Mouse (Mus musculus) limb, embryonic 12.5 days (tissue): ENCODE measurements around the gene Mup18. TPM values are rescaled to one million over a fixed set of nuclear protein-coding genes. Genes with fewer than 3 reads are reported as not detected.
"Not testable (repeated sequence)": the region's sequence is repeated elsewhere in the genome, so short reads cannot be mapped to it uniquely, and the experiment has no call there.

Experiments
- ATAC-seq: fragments of 200-750 bp; cut with Nextera tagmentation; 2 replicates; pipeline ENCODE4 v1.8.0; 2017; ENCODE audit warnings: low read depth, moderate TSS enrichment; ENCODE audit not compliant: insufficient number of reproducible peaks, insufficient read depth, low FRiP score, low TSS enrichment
- H3K27ac ChIP-seq: fragments of 300-500 bp; sonication (generic); 2 replicates; pipeline ENCODE4 v1.5.1; 2016; ENCODE audit warnings: mild to moderate bottlenecking, moderate library complexity
- H3K27me3 ChIP-seq: fragments of 300-500 bp; sonication (generic); 2 replicates; pipeline ENCODE4 v1.6.1; 2016; ENCODE audit warnings: mild to moderate bottlenecking, moderate library complexity
- H3K36me3 ChIP-seq: fragments of 300-500 bp; sonication (generic); 2 replicates; pipeline ENCODE4 v1.6.1; 2016; ENCODE audit warnings: mild to moderate bottlenecking, moderate library complexity
- H3K4me1 ChIP-seq: fragments of 300-500 bp; sonication (generic); replicated peaks from 2 replicates; pipeline ENCODE4 v1.6.1; 2016
- H3K4me2 ChIP-seq: fragments of 300-500 bp; sonication (generic); 2 replicates; pipeline ENCODE4 v1.6.1; 2016; ENCODE audit warnings: mild to moderate bottlenecking, moderate library complexity
- H3K4me3 ChIP-seq: fragments of 300-500 bp; sonication (generic); replicated peaks from 2 replicates; pipeline ENCODE4 v1.5.1; 2016; ENCODE audit warnings: mild to moderate bottlenecking
- H3K9ac ChIP-seq: fragments of 300-500 bp; sonication (generic); replicated peaks from 2 replicates; pipeline ENCODE4 v1.6.1; 2016; ENCODE audit warnings: mild to moderate bottlenecking, moderate library complexity
- H3K9me3 ChIP-seq: fragments of 300-500 bp; sonication (generic); 2 replicates; pipeline ENCODE4 v1.6.1; 2016; ENCODE audit warnings: mild to moderate bottlenecking, moderate library complexity
- WGBS: fragments of 180-500 bp; shearing (Covaris S2); methylation state at CpG from one replicate; pipeline ENCODE4 v1.1.7; 2016; 5-methylcytosine and 5-hydroxymethylcytosine counted together
- polyA plus RNA-seq: library from polyadenylated mRNA; unstranded; fragments of >200 nt; fragmentation: Nextera tagmentation; extraction: Ambion mirVana; gene quantifications from 2 replicates; pipeline ENCODE4 v1.2.1, GENCODE M21; 2016

Mup18 gene
- polyA plus RNA-seq, result not detected in 2 replicates

DNA sequence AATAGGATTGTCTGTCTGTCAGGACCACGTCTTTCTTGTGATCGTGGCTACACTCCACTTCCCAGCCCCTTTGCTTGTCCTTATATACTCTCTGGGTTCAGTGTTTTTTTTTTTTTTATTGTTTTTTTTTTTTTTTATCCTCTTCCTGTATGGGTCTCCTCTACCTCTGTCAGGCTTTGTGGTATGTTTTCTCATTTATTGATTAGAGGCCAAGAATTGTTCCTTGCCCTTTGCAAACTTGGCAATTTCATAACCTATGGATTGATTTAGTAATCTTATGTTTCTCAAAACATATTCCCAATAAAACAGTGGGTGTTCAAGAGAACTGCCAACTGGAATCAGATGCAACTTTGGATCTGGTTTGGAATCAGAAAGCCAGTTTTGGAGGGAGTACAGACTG lies at the start of gene Mup18:
Gene Mup18, minus strand, starts transcription at position 101 of the 400 bp plus-strand sequence.
- not testable (repeated sequence) for H3K4me3 ChIP-seq, ATAC-seq, H3K36me3 ChIP-seq, H3K27ac ChIP-seq, H3K4me1 ChIP-seq, H3K9me3 ChIP-seq, H3K4me2 ChIP-seq, H3K9ac ChIP-seq, H3K27me3 ChIP-seq
- 86% methylated on average over 2 of the region's 2 CpGs for WGBS

DNA sequence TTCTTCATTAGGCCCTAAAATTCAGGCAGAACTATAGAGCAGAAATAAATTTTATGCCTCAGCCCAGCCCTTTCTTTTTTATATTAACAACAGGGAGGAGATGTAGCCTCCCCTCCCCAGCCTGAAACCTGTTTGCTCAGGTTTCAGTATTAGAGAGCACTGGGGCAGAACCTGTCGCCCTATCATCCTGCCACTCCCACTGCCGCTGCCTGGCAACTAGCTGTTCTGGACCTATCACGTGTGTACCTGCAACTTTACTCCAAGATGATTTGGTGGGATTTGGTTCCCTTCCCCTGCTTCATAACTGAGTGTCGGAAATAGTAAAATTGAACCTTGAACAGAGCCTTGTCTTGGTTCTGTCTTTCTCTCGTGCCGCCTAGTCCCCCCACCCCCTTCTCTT lies 40.4 kb upstream of the Mup18 start:
- WGBS, result 86% methylated on average over 5 of the region's 6 CpGs
- not testable (repeated sequence) for ATAC-seq, H3K27ac ChIP-seq, H3K4me3 ChIP-seq, H3K9me3 ChIP-seq, H3K27me3 ChIP-seq, H3K4me1 ChIP-seq, H3K36me3 ChIP-seq, H3K4me2 ChIP-seq, H3K9ac ChIP-seq

Other genes with a start within 250 kb of the Mup18 start
- not detected in 2 replicates for gene Mup15, start 234.4 kb downstream of the Mup18 start, polyA plus RNA-seq
- not detected in 2 replicates for gene Mup16, start 154.6 kb downstream of the Mup18 start, polyA plus RNA-seq
- not detected in 2 replicates for gene Mup17, start 78.3 kb downstream of the Mup18 start, polyA plus RNA-seq
- gene Mup19, start 108.1 kb upstream of the Mup18 start, polyA plus RNA-seq, result 0.33 TPM in 1 of 2 replicates, not detected in the other
- gene Mup5, start 161.1 kb upstream of the Mup18 start, polyA plus RNA-seq, result not detected in 2 replicates